Mouse (Mus musculus): ENCODE results near the gene Spg11.

DNA sequence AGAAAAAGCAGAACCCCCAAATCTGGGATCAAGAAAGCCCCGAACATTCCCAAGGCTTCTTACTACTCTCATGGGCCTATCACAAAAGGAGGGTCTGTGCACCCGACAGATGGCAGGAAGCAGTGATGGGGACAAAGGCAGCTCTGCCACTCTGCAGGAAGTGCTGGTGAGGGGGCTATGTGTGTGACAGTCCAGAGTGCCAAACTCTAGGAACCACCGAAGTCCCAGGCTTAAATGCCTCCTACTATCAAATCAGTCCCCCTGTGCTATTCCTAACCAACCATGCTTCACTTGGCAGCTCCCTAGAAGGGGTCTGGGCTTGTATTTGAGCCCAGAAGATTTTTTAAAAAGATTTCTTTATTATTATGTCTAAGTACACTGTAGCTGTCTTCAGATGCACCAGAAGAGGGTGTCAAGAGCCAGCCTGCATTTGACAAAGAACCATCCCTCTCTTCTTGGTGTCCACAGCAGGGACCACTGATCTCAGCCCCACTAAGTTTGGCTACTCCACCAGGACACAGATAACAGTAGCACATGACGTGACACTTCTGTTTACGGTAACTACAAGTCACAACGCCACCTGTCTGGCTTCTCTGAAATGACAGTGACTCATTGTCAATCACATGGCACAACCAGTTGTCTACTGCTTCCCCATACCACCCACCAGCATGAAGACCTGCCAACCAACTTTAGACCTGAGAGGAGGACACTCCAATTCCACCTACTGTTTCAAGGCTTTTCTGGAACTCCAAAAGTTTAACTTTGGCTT is 48.9 kb downstream of the Spg11 start:
- TF ChIP-seq CTCF (IDR thresholded peaks at IDR 0.05; ENCODE audit: control insufficient read depth, insufficient read depth, insufficient replicate concordance, low read depth, low read length) (no peak), POLR2A (IDR thresholded peaks at IDR 0.05; ENCODE audit: control insufficient read depth, low read depth, low read length) (no peak)
